Mouse (Mus musculus) spleen, adult 18-20 months (tissue): Measurements from ENCODE around the gene Sp8.

ENCODE experiments used
- DNase-seq, 2 experiments: peaks; one replicate each; pipeline ENCODE4 v3.0.0; 2022; ENCODE audit warnings: mixed read lengths in 2 of 2

Gene Sp8

DNA sequence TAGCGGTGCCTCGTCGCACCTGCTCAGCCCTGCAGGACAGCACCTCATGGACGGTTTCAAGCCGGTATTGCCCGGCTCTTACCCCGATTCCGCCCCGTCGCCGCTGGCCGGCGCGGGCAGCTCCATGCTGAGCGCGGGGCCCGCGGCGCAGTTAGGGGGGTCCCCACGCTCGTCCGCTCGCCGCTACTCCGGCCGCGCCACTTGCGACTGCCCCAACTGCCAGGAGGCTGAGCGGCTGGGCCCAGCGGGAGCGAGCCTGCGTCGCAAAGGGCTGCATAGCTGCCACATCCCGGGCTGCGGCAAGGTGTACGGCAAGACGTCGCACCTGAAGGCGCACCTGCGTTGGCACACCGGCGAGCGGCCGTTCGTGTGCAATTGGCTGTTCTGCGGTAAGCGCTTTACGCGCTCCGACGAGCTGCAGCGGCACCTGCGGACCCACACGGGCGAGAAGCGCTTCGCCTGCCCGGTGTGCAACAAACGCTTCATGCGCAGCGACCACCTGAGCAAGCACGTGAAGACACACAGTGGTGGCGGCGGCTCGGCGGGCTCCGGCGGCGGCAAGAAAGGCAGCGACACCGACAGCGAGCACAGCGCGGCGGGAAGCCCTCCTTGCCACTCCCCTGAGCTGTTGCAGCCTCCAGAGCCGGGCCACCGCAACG is 3.2 kb downstream of the Sp8 start:
- DNase-seq = no peak

DNA sequence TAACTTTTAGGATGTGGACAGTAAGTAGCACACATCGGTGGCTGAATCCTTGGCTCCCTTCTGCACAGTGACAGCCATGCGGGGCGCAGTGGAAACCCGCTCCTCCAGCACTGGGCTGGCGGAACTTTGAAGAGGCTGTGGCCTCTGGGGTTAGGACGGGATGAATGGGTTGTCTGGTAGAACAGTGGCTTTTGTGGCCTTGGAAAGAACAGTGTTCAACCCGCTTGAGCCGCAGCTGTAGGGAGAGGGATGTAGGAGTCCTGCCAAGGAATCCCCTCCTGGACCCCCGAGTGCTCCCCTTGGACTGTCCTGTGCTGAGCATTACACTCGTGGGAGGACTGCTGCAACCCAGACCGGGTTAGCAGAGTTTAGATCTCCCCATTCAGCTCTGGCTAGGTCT is 3.9 kb downstream of the Sp8 start:
- no peak for DNase-seq

DNA sequence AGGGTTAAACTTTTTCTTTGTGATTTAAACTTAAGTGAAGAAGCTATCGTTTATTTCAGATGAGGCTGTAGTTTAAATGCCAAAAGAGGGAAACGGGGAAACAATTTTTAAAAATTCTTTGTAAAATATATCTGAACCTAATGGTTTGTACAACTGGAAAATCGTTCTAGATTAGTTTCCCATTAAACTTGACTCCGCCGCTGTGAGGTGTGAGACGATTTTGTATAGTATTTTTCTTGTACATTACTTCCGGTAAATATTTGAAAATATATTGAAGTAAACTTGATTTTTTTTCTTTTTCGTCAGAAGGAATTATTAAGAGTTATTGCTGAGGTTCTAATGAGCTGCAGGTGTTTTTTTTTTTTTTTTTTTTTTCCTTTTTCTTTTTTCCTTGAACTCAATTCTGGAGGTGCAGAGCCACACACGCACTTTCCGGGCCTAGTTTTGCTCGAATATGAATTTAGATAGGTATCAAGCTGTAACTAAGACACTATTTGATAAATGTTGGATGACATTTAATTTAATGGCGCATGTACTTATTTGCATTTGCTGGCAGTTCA is 4.8 kb downstream of the Sp8 start:
- DNase-seq = no peak

DNA sequence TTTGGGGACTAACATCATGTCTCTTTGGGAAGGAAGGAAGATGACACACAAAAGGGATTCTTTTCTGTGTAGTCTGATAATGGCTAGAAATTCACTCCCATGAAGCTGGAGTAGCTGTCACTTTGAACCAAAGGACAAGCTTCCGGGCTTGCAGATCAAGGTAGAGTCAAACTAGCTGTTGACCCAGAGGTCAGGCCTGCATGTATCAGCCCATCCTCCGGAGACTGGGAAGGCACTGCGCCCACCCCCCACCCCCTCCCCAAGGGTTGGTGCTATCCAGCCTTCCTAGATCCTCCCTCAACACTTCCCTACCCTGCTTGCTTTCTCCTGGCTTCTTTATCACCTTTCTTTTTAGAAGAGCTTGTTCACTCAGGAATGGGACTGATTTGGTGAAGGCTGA is 7.2 kb downstream of the Sp8 start:
- no peak for DNase-seq

DNA sequence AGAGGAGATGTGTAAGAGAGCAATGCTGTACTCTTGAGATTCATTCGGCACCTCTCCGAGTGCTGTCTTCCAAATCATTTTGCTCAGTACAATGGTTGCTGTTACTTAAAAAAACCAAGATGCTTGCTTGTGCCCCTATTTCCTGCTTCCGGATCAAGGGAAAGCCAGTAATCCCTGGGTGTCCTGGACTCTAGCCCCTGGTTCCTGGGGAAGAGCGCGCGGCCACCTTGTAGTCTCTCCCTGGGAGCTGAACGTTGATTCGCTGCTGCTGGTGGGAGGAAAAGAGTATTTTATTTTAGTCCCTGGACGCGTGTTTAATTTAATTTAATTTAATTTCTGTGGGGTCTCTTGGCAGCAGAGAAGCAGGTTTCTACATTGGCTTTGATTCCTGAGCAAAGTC is 8.3 kb downstream of the Sp8 start:
- no peak for DNase-seq

DNA sequence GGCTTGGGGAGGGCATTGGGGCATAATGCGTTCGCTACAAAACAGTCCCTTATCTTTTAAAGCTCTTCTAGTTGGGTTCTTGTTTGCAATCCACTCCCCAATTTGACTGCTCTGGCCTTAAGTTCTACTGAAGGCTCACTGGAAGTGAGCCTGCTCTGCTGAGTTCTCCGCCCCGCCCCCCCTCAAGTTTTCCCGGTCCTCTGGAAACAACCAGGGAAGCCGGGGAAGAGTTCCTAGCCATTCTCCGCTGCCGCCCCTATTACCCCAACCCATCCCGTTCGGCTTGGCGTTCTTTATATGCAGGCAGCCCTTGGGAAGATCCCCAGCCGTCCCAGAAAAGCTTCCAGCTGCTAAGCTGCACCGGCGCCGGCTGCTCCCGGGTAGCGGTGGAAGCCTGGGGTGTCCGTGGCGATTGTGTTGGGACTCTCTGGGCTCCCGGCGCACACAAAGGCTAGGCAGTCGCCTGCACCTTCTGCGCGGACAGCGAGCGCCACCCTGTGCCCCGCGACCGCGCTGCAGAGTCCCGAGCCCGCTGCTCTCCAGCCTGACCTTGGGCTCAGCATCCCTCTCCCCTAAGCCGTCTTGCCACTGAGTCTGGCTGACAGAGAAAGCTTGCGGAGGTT is 8.8 kb downstream of the Sp8 start:
- peak in 1 of 2 experiments; percentile 28 for DNase-seq

DNA sequence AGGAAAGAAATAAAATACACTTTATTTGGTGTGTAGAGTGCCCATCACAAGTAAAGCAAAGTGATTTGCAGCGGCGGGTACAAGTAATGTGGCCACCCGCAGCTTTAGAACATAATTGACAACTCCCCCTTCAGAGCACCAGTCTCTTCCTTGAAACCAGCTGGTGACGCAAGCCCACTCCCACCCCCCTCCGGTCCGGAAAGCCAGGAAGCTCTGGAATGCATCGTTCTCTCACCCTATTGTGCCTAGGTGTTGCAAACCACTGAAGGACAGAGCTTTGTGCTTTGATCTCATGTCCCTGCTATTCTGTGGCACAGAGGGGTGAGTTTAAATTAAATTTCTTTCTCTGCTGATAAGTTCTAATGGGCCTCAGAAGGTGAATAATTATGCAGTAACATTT is 10.0 kb downstream of the Sp8 start:
- no peak for DNase-seq

DNA sequence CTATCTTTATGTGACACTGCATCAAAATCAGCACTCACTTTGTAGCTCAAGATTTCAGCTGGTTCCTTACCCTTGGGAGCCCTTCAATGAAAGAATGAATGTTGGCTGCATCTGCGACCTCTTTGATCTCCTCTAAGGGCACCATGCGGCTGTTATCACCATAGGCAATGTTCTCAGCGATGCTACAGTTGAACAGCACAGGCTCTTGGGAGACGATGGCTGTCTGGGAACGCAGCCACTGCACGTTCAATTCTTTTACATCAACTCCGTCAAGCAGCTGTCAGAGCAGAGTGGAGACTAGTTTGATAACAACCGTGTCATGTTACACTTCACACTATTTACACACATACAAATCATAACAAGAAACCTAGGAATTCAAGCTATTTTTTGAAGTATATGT is 26.5 kb downstream of the Sp8 start:
- DNase-seq = no peak

DNA sequence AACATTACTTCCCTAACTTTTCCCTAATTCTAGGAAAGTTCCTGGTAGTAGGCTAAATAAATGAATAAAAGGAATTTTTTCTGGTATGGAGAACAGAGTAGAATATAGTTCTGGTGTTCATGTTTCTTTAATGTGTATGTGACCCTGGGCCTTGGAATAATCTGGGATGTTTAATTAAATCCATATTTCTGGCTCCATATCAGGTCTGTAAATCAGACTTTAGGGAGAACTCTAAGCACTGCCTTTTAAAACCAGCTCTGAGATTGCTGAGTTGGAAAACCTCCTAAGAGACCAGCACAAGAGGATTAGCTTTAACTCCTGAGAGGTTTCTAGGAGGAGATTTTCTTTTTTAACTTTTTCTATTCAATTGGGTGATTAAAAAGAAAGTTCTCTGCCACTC is 36.7 kb downstream of the Sp8 start:
- no peak for DNase-seq

DNA sequence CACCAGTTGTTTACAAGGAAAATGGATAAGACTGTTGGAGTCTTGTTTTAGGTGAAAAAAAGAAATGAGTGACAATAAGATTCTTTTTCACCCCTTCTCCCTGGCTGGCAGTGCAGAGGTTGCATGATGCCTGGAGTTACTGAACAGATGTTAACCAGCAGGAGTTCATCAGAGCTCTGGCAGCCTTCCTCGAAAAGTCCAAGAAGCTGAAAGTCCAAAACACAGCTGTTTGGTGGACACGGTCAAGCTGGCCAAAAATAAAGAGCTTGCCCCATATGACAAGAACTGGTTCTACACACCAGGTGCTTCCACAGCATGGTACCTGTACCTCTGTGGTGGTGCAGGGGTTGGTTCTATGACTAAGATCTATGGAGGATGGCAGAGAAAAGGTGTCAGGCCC is 41.8 kb downstream of the Sp8 start:
- DNase-seq = no peak
